Mouse (Mus musculus) forebrain, embryonic 11.5 days (tissue): ENCODE measurements at regions not wholly inside any gene's neighbourhood (a gene's known extent, or its start where the extent isn't known, plus 50 kb on each side); places are given as distances from the start of the nearest gene placed in this dataset. TPM values are rescaled to one million over a fixed set of nuclear protein-coding genes. Genes with fewer than 3 reads are reported as not detected.
"Not testable (repeated sequence)": the region's sequence is repeated elsewhere in the genome, so short reads cannot be mapped to it uniquely, and the experiment has no call there.

ENCODE experiments used
- ATAC-seq: fragments of 200-750 bp; cut with Nextera tagmentation; replicated peaks from 2 replicates; pipeline ENCODE4 v1.8.0; 2017; ENCODE audit warnings: moderate TSS enrichment; ENCODE audit not compliant: low FRiP score
- DNase-seq: peaks from one replicate; pipeline ENCODE4 v3.0.0-alpha.2; 2017; ENCODE audit warnings: low spot score
- H3K27ac ChIP-seq: fragments of 300-500 bp; sonication (generic); 2 replicates; pipeline ENCODE4 v1.5.1; 2014; ENCODE audit warnings: low read depth, low read length
- H3K27me3 ChIP-seq: fragments of 300-500 bp; sonication (generic); 2 replicates; pipeline ENCODE4 v1.6.1; 2014; ENCODE audit warnings: mild to moderate bottlenecking, low read length, mixed read lengths; ENCODE audit not compliant: control insufficient read depth, insufficient read depth
- H3K36me3 ChIP-seq: fragments of 300-500 bp; sonication (generic); 2 replicates; pipeline ENCODE4 v1.6.1; 2014; ENCODE audit warnings: mild to moderate bottlenecking, low read length, moderate library complexity, mixed read lengths; ENCODE audit not compliant: control insufficient read depth, insufficient read depth
- H3K4me1 ChIP-seq: fragments of 300-500 bp; sonication (generic); replicated peaks from 2 replicates; pipeline ENCODE4 v1.6.1; 2014; ENCODE audit warnings: low read length, mixed read lengths; ENCODE audit not compliant: control insufficient read depth, insufficient read depth
- H3K4me2 ChIP-seq: fragments of 300-500 bp; sonication (generic); 2 replicates; pipeline ENCODE4 v1.6.1; 2014; ENCODE audit warnings: low read depth, mild to moderate bottlenecking, low read length, moderate library complexity, mixed read lengths; ENCODE audit not compliant: severe bottlenecking
- H3K4me3 ChIP-seq: fragments of 300-500 bp; sonication (generic); 2 replicates; pipeline ENCODE4 v1.5.1; 2014; ENCODE audit warnings: low read depth, low read length
- H3K9ac ChIP-seq: fragments of 300-500 bp; sonication (generic); 2 replicates; pipeline ENCODE4 v1.6.1; 2014; ENCODE audit warnings: low read length
- H3K9me3 ChIP-seq: fragments of 300-500 bp; sonication (generic); 2 replicates; pipeline ENCODE4 v1.6.1; 2016; ENCODE audit warnings: low read length, mixed read lengths; ENCODE audit not compliant: control insufficient read depth
- WGBS: fragments of 180-500 bp; shearing (Covaris S2); extraction: QIAGEN DNeasy Blood & Tissue Kit; methylation state at CpG from one replicate; pipeline ENCODE4 v1.1.7; 2014; 5-methylcytosine and 5-hydroxymethylcytosine counted together
- microRNA-seq: library from miRNA; unstranded; fragments of <30 nt; microRNA quantifications from one replicate; pipeline ENCODE4, GENCODE M21; 2016; ENCODE audit not compliant: insufficient number of aligned reads

GRCm38 (mm10) chr14:96601092-96601491, 82.2 kb upstream of the Klhl1 start:
- not testable (repeated sequence) for H3K36me3 ChIP-seq, H3K4me1 ChIP-seq, H3K9ac ChIP-seq, H3K4me2 ChIP-seq, H3K4me3 ChIP-seq, H3K27ac ChIP-seq, H3K27me3 ChIP-seq, DNase-seq, H3K9me3 ChIP-seq
- 24% methylated on average over 1 of the region's 1 CpGs for WGBS
- ATAC-seq = peak; percentile 76

- Histone ChIP-seq H3K4me3 (no peak overlapping the region), H3K9ac (no peak overlapping the region), H3K27ac (no peak overlapping the region), H3K9me3 (no peaks in the 10 kb centered on the region), H3K36me3 (no peaks in the 10 kb centered on the region), H3K4me1 (no peaks in the 10 kb centered on the region), H3K4me2 (no peak overlapping the region), H3K27me3 (no peaks in the 10 kb centered on the region)
- DNase-seq (no peak), ATAC-seq (no peak)
Observed at GRCm38 (mm10) chr14:96592051-96592450, 73.1 kb upstream of the Klhl1 start.

Small RNA genes in the stretch of these regions (microRNA-seq; reads per million reads assigned to microRNA genes)
- not detected for gene Gm27441
